9 mouse cellular contexts compared by ENCODE assay signal in the genomic region with DNA sequence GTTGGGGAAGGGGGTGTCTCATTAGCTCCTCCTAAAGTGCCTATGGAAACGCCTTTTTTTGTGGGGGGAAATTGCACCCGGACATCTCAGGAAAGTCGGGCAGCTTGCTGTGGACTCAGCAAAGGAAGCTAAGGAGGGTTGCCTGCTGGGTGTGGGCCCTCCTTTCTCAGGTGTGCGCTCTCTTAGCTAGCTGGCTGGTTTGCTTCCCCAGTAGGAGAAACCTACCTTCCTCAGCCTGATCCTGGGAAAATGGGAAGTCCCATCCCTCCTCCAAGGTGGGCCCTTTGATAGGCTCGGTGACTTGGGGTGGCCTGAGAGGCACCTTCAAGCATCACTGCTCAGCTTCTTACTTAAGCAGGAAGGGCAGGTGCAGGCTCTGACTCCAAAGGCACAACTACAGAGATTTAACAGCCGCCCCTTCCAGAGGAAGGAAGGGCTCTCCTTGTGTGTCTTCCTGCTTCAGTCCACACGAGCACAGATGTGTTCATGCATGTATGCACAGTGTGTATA. TPM values are rescaled to one million over a fixed set of nuclear protein-coding genes. Genes with fewer than 3 reads are reported as not detected.
DNase-seq lines count a peak whose midpoint lies in the region; ATAC-seq and TF ChIP-seq lines count a peak whose summit lies in the region.
"Had no signal": no experiment of that assay in that cellular context is flagged by ENCODE, and none has a peak within 500 bp of the region (broad histone marks: within the 10 kb centered on the region; RNA-seq: fewer than 3 reads in every experiment).

No protein-coding gene starts in this region.

- DNase-seq in layer of hippocampus, adult 2 months (ENCODE audit: low spot score in 2 of 2): no peak
- no peak for DNase-seq in layer of hippocampus, adult 18-20 months (ENCODE audit: low spot score in 2 of 2)
- DNase-seq in forebrain, embryonic 10.5 days (ENCODE audit: extremely low spot score, low spot score): no peak
- DNase-seq in kidney, postnatal 10 days: peak; percentile 34
- no peak for DNase-seq in spleen, adult 12 weeks (ENCODE audit: low spot score)
- no peak for DNase-seq in thymus, postnatal 36 days
- no peak for DNase-seq in ovary, postnatal 36 days (ENCODE audit: low spot score)

- 13% methylated on average over 7 of the region's 7 CpGs for WGBS in forebrain, embryonic 10.5 days
- WGBS in neural tube, embryonic 12.5 days: 13% methylated on average over 7 of the region's 7 CpGs

- peaks cover 60% of the 10 kb centered on the region for H3K27me3 ChIP-seq in forebrain, embryonic 10.5 days (ENCODE audit: poor library complexity, severe bottlenecking)
- H3K27me3 ChIP-seq in neural tube, embryonic 12.5 days (replicated peaks): no peaks in the 10 kb centered on the region

- H3K9me3 ChIP-seq in forebrain, embryonic 10.5 days: no peaks in the 10 kb centered on the region
- H3K9me3 ChIP-seq in neural tube, embryonic 12.5 days: no peaks in the 10 kb centered on the region

- peak overlapping the region; percentile 84 for H3K4me2 ChIP-seq in neural tube, embryonic 12.5 days (replicated peaks)

- peak overlapping the region; percentile 78 for H3K9ac ChIP-seq in neural tube, embryonic 12.5 days

- H3K36me3 ChIP-seq in forebrain, embryonic 10.5 days (replicated peaks): no peaks in the 10 kb centered on the region
- no peaks in the 10 kb centered on the region for H3K36me3 ChIP-seq in neural tube, embryonic 12.5 days

- ATAC-seq in neural tube, embryonic 12.5 days (ENCODE audit: low FRiP score, low read depth): peak; percentile 21; the same call in 1 of the 2 replicates

- H3K27ac ChIP-seq in layer of hippocampus, adult 2 months: peak overlapping the region; percentile 89
- H3K27ac ChIP-seq in forebrain, embryonic 10.5 days: peak overlapping the region; percentile 89
- H3K27ac ChIP-seq in neural tube, embryonic 12.5 days: no peak overlapping the region

- peak overlapping the region; percentile 59 for H3K4me3 ChIP-seq in layer of hippocampus, adult 2 months
- H3K4me3 ChIP-seq in forebrain, embryonic 10.5 days: peak overlapping the region; percentile 83
- peak overlapping the region; percentile 74 for H3K4me3 ChIP-seq in neural tube, embryonic 12.5 days
- H3K4me3 ChIP-seq: myocyte had no signal

- no peak for TF ChIP-seq CTCF in layer of hippocampus, adult 2 months (conservative IDR thresholded peaks at IDR 0.05)

- H3K4me1 ChIP-seq in forebrain, embryonic 10.5 days: peaks cover 68% of the 10 kb centered on the region
- peaks cover 49% of the 10 kb centered on the region for H3K4me1 ChIP-seq in neural tube, embryonic 12.5 days

RNA-seq across cellular contexts. Expression of a gene that starts 0.8 kb away (rescaled TPM):
- total RNA-seq in layer of hippocampus, adult 2 months (2021): 10 to 100 TPM; 21.8 to 31.9 TPM
- 10 to 100 TPM; 19.8 to 23.9 TPM for total RNA-seq in layer of hippocampus, adult 18-20 months (2021)
- polyA plus RNA-seq in forebrain, embryonic 10.5 days (2016; fragmentation: Nextera tagmentation; extraction: Ambion mirVana): 16.6 and 16.8 TPM in 2 replicates
- polyA plus RNA-seq in neural tube, embryonic 12.5 days (2016; fragmentation: Nextera tagmentation; extraction: Ambion mirVana): 35.2 and 42.7 TPM in 2 replicates
